Mouse (Mus musculus) yolk sac, embryonic 10.5 days (tissue): ENCODE measurements around the gene Mccc1.
A peak's percentile ranks its signal among the peaks of the same experiment; 100 is the strongest.

Experiments
- DNase-seq: peaks from one replicate; pipeline ENCODE4 v3.0.0-alpha.2; 2017; ENCODE audit warnings: low spot score

Gene Mccc1

GRCm38 (mm10) chr3:36000275-36001239, at the start of gene Mccc1:
Gene Mccc1, minus strand, starts transcription at chr3:36000678.
- peak; percentile 96 for DNase-seq

DNA sequence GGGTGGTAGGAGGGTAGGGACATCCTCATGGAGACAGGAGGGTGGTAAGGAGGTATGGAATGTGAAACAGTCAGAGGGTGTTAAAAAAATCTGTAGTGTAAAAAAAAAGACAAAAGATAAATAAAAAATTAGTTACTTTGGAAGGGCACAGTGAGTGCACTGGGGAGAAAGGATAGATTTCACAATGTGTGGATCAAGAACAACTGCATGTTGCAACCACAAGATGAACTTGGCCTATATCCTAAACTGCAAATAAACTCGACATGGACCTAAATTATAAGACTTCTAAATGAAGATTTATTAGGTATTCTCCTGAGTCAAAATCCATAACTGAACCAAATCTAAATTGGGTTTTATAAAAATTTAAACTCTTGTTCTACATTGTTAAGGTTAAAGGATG, 48.6 kb upstream of the Mccc1 start:
- DNase-seq, result no peak

- no peak for DNase-seq
Measured at GRCm38 (mm10) chr3:36045086-36045485, 44.6 kb upstream of the Mccc1 start.

- DNase-seq, result no peak
Measured at GRCm38 (mm10) chr3:36044520-36044919, 44.0 kb upstream of the Mccc1 start.

DNA sequence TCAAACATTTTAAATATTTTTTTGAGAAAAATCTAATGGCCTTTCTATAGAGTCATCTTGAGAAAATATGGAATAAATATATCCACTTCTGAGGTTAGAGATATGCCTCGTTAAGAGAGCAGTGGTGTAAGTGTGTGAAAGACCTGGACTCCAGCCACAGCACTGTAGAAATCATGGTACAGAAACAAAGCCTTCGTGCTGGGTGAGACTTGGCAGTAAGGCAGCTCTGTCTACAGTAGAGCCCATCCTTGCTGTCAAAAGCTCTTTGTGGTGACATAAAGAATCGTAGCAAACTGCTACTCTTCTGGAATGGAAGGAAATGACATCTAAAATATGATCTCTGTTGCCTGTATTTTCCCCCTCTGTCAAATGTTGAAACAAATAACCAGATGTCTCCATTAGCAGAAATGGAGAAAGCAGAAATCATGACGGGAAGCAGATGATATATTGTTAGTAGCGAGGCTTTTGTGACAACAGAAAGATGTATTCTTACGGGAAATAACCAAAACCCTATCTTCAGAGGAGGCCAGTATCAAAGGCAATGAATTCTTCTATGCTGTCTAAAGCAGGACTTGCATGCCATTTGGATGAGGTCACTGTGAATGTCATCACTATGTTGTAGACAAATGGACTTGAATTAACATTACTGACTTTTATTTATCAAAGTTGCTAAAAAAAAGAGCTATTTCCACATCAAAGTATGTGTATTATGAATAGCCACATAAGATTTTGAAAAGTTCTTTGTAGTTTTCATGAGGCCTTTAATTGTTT, 31.4 kb upstream of the Mccc1 start:
- DNase-seq, result no peak

DNA sequence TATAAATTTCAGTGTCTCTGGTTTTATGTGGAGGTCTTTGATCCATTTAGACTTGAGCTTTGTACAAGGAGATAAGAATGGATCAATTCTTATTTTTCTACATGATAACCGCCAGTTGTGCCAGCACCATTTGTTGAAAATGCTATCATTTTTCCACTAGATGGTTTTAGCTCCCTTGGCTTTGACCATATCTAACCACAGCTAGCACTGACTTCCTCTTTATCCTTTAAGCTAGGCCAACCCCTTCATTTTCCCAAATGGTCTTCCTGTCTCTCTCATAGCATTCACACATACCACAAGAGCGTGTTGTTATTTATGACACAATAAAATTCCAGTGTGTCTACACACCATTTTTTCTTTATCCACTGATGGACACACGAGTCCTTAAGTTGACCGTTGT, 29.5 kb upstream of the Mccc1 start:
- no peak for DNase-seq

DNA sequence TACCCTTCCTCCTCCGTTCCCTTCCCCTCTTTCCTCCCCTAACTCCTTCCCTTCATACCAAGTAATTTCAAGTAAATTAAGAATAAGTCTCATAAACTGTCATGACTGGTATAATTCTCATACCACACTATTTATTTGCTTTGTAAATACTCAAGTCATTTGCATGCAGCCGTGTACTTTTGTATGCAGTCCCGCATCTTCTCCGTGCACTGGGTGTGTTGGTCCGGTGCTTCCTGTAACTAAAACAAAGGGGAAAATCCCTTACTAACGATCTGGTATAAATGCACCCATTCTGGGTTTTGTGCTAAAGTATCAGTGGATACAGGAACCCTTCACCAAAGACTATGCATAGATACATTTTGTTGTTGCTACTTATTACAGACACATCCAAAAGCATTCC, 25.3 kb upstream of the Mccc1 start:
- DNase-seq, result no peak

DNA sequence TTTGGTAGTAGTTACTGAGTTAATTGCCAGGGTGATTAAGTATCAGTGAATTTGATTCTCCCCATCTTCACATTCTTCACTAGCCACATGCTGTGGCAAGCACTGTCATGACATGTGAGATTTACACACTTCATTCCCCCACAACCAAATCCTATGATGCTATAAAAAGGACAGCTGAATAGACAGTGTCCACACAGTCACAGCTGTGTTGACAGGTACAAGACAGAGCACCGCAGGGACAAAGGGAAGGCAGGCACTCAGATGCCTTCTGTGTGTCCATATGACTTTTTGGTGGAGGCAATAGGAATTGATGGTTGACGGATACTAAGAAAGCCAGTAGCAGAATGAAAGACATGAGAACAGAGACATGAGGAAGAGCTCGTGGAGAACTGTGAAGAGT, 10.8 kb upstream of the Mccc1 start:
- no peak for DNase-seq

DNA sequence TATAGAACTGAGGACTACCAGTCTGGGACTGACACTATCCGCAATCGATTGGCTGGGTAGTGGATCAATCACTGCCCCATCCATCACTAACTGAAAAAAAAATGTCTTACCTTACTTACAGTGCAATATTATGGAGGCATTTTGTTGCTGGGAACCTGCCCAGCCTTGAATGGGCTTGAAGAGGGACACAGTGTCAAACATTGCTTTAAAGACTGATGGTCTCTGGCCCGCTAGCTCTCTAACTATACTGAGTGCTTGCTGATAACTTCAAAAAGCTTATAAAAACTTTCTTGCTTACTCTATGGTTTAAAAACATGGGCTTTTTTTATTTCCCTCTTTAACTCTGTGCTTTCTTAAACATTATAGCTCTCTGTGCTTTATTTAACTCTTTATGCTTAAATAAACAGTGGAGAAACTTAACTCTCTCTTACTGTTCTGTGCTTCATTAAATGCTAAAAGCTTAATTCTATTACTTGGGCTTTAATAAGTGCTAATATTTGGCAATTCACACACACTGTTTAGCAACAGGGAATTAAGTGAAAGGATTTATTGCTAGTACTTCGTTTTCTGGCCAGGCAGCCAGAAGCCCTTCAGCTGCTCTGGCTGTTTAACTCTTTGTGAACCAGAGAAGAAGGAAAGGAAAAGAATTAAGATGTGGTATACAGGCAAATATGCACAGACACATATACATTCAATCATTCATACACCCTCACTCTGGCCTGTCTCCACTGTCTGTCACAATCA, 8.1 kb upstream of the Mccc1 start:
- no peak for DNase-seq

- DNase-seq, result no peak
Measured at GRCm38 (mm10) chr3:36004028-36004895, 3.8 kb upstream of the Mccc1 start.

- no peak for DNase-seq
Measured at GRCm38 (mm10) chr3:35994552-35995531, 5.6 kb downstream of the Mccc1 start.

GRCm38 (mm10) chr3:35990715-35991114, 9.8 kb downstream of the Mccc1 start:
- no peak for DNase-seq

- no peak for DNase-seq
Measured at GRCm38 (mm10) chr3:35988031-35988430, 12.4 kb downstream of the Mccc1 start.

DNA sequence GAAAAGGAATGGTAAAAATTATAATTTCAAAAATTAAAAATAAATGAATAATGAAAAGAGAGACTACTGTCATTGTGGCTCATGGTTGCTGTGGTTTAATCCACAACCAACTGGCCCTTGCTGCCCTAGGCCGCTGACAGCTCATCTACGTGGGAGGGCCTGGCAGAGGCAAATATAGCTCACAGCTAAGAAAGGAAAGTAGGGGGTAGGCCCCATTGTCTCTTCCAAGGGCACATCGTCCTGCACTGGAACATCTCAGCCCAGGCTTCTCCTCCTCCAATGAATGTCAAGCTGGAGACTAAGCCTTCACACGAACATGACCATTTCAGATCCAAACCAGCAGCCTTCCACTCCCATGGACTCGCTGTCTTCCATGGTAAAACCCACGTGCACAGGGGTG, 14.2 kb downstream of the Mccc1 start:
- no peak for DNase-seq

DNA sequence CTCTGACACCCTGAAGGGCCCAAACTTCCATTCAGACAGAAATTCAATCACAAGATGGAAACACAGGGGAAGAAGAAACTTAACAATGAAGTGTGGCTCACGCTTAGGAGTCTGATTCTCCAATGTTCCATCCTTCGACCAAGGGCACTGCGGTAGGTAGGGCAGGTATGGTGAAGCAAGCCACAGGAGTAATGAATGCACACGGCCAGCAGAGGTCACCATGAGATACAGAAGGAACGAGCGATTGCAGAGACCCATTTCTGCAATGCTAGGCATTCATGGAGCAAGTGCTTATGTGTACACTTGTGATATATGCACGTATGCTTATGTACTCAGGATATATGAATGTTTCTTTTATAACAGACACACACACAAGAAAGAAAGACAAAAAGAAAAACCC, 26.9 kb downstream of the Mccc1 start:
- DNase-seq, result no peak

GRCm38 (mm10) chr3:35972985-35973384, 27.5 kb downstream of the Mccc1 start:
- DNase-seq, result no peak

DNA sequence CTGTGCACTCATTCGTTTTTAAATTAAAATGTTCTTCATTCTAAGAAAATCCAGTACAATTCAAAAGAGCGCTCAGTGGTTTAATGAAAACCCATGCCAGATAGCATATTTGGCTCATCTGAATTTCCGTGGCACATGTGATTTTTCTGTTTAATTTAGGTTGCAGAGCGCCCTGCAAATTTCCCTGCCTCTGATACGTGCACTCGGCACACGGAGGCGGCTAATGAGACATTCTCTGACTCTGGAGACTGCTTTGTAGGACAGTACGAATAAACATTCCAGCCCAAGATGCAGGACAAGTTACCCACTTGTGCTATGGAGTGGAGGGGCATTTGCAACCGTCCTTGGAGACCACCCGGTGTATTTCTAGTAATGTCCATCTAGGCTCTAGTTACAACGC, 29.3 kb downstream of the Mccc1 start:
- no peak for DNase-seq

- DNase-seq, result no peak
Measured at GRCm38 (mm10) chr3:35970441-35970840, 30.0 kb downstream of the Mccc1 start.

GRCm38 (mm10) chr3:35967366-35967921, 33.0 kb downstream of the Mccc1 start:
- no peak for DNase-seq

DNA sequence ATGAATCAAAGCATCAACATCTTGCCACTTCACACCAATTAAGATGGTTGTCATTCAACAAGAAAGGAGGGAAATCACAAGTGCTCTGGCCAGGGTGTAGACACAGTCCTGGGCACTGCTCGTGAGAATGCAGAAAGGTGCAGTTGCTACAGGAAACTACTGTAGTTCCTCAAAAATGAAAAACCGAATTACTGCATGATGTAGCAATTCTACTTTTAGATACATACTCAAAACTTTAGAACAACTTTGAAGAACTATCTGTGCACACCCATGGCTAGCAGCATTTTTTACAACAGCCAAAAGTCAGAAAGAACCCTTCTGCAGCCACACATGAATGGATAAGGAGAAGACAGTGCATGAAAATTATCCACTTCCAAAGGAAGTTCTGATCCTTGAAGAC, 34.0 kb downstream of the Mccc1 start:
- no peak for DNase-seq
